Mouse (Mus musculus) hindbrain, embryonic 11.5 days (tissue): Measurements from ENCODE around the gene 1700001C19Rik. TPM values are rescaled to one million over a fixed set of nuclear protein-coding genes. Genes with fewer than 3 reads are reported as not detected.

Source experiments
- ATAC-seq: fragments of 200-750 bp; cut with Nextera tagmentation; 2 replicates; pipeline ENCODE4 v1.8.0; 2017; ENCODE audit warnings: mild to moderate bottlenecking, moderate TSS enrichment, moderate library complexity; ENCODE audit not compliant: low FRiP score
- DNase-seq: peaks from one replicate; pipeline ENCODE4 v3.0.0-alpha.2; 2015; ENCODE audit warnings: low spot score
- H3K27ac ChIP-seq: fragments of 300-500 bp; sonication (generic); 2 replicates; pipeline ENCODE4 v1.5.1; 2014; ENCODE audit warnings: mild to moderate bottlenecking, low read depth, low read length
- H3K27me3 ChIP-seq: fragments of 300-500 bp; sonication (generic); 2 replicates; pipeline ENCODE4 v1.6.1; 2014; ENCODE audit warnings: mild to moderate bottlenecking, low read length, moderate library complexity, mixed read lengths; ENCODE audit not compliant: control insufficient read depth, insufficient read depth
- H3K36me3 ChIP-seq: fragments of 300-500 bp; sonication (generic); 2 replicates; pipeline ENCODE4 v1.6.1; 2014; ENCODE audit warnings: mild to moderate bottlenecking, low read length, moderate library complexity, mixed read lengths; ENCODE audit not compliant: control insufficient read depth, insufficient read depth
- H3K4me1 ChIP-seq: fragments of 300-500 bp; sonication (generic); replicated peaks from 2 replicates; pipeline ENCODE4 v1.6.1; 2014; ENCODE audit warnings: low read length, mixed read lengths; ENCODE audit not compliant: control insufficient read depth, insufficient read depth
- H3K4me2 ChIP-seq: fragments of 300-500 bp; sonication (generic); replicated peaks from 2 replicates; pipeline ENCODE4 v1.6.1; 2014; ENCODE audit warnings: mild to moderate bottlenecking, low read depth, low read length
- H3K4me3 ChIP-seq: fragments of 300-500 bp; sonication (generic); 2 replicates; pipeline ENCODE4 v1.5.1; 2014; ENCODE audit warnings: low read depth, low read length
- H3K9ac ChIP-seq: fragments of 300-500 bp; sonication (generic); 2 replicates; pipeline ENCODE4 v1.6.1; 2014; ENCODE audit warnings: low read depth, low read length
- H3K9me3 ChIP-seq: fragments of 300-500 bp; sonication (generic); 2 replicates; pipeline ENCODE4 v1.6.1; 2016; ENCODE audit warnings: low read length; ENCODE audit not compliant: control insufficient read depth
- WGBS: fragments of 180-500 bp; shearing (Covaris S2); extraction: QIAGEN DNeasy Blood & Tissue Kit; methylation state at CpG from one replicate; pipeline ENCODE4 v1.1.7; 2014; 5-methylcytosine and 5-hydroxymethylcytosine counted together
- polyA plus RNA-seq: library from polyadenylated mRNA; unstranded; fragments of >200 nt; fragmentation: Nextera tagmentation; extraction: Ambion mirVana; gene quantifications from 2 replicates; pipeline ENCODE4 v1.2.1, GENCODE M21; 2014

Gene 1700001C19Rik
- polyA plus RNA-seq, 1 experiment from 2014 or later = 0.68 TPM

GRCm38 (mm10) chr17:47445518-47445917 lies 8.3 kb upstream of the 1700001C19Rik start:
- H3K36me3 ChIP-seq = no peaks in the 10 kb centered on the region
- WGBS = 73% methylated on average over 11 of the region's 11 CpGs
- no peaks in the 10 kb centered on the region for H3K4me1 ChIP-seq
- no peak overlapping the region for H3K4me3 ChIP-seq
- no peak overlapping the region for H3K4me2 ChIP-seq
- H3K27me3 ChIP-seq = no peaks in the 10 kb centered on the region
- no peaks in the 10 kb centered on the region for H3K9me3 ChIP-seq
- no peak overlapping the region for H3K9ac ChIP-seq
- DNase-seq (no peak), ATAC-seq (no peak)
- no peak overlapping the region for H3K27ac ChIP-seq

- no peak overlapping the region for H3K27ac ChIP-seq
These were observed 6.9 kb upstream of the 1700001C19Rik start for GRCm38 (mm10) chr17:47444113-47444512.

GRCm38 (mm10) chr17:47442271-47442670 lies 5.1 kb upstream of the 1700001C19Rik start:
- H3K9me3 ChIP-seq = no peaks in the 10 kb centered on the region
- H3K4me1 ChIP-seq = no peaks in the 10 kb centered on the region
- no peaks in the 10 kb centered on the region for H3K36me3 ChIP-seq
- no peak overlapping the region for H3K27ac ChIP-seq
- peaks cover 13% of the 10 kb centered on the region for H3K27me3 ChIP-seq
- H3K9ac ChIP-seq = no peak overlapping the region
- H3K4me3 ChIP-seq = no peak overlapping the region
- no peak overlapping the region for H3K4me2 ChIP-seq
- no peak for DNase-seq
- 72% methylated on average over 3 of the region's 3 CpGs for WGBS
- no peak for ATAC-seq

More at GRCm38 (mm10) chr17:47444113-47444512, 6.9 kb upstream of the 1700001C19Rik start:
- DNase-seq = no peak
- no peaks in the 10 kb centered on the region for H3K9me3 ChIP-seq
- H3K4me1 ChIP-seq = no peaks in the 10 kb centered on the region
- no peak for ATAC-seq
- no peak overlapping the region for H3K4me3 ChIP-seq
- H3K4me2 ChIP-seq = no peak overlapping the region
- no peaks in the 10 kb centered on the region for H3K36me3 ChIP-seq
- no peaks in the 10 kb centered on the region for H3K27me3 ChIP-seq
- WGBS = 75% methylated on average over 6 of the region's 6 CpGs
- H3K9ac ChIP-seq = no peak overlapping the region

GRCm38 (mm10) chr17:47441296-47442051 lies 4.3 kb upstream of the 1700001C19Rik start:
- 70% methylated on average over 19 of the region's 19 CpGs for WGBS
- Histone ChIP-seq H3K4me3 (no peak overlapping the region), H3K4me1 (0 out of 2 replicates have a peak, but pooled peaks cover under 1% of the 10 kb centered on the region), H3K9ac (no peak overlapping the region), H3K27me3 (peaks cover 20% of the 10 kb centered on the region), H3K36me3 (no peaks in the 10 kb centered on the region), H3K4me2 (no peak overlapping the region), H3K27ac (no peak overlapping the region), H3K9me3 (no peaks in the 10 kb centered on the region)
- ATAC-seq (no peak), DNase-seq (no peak)

- Histone ChIP-seq H3K4me1 (0 out of 2 replicates have a peak, but pooled peaks cover 2% of the 10 kb centered on the region), H3K36me3 (no peaks in the 10 kb centered on the region), H3K9ac (no peak overlapping the region), H3K9me3 (no peaks in the 10 kb centered on the region), H3K4me2 (no peak overlapping the region), H3K27ac (no peak overlapping the region), H3K4me3 (no peak overlapping the region), H3K27me3 (peaks cover 25% of the 10 kb centered on the region)
- DNase-seq = no peak
- 2% methylated on average over 9 of the region's 9 CpGs for WGBS
- peak; percentile 43; the same call in 1 of the 2 replicates for ATAC-seq
These were observed 3.2 kb upstream of the 1700001C19Rik start for GRCm38 (mm10) chr17:47440359-47440890.

GRCm38 (mm10) chr17:47439396-47440028 lies 2.3 kb upstream of the 1700001C19Rik start:
- H3K4me3 ChIP-seq = no peak overlapping the region
- H3K9ac ChIP-seq = no peak overlapping the region
- no peaks in the 10 kb centered on the region for H3K36me3 ChIP-seq
- peaks cover 25% of the 10 kb centered on the region for H3K27me3 ChIP-seq
- no peak overlapping the region for H3K27ac ChIP-seq
- ATAC-seq (no peak), DNase-seq (no peak)
- 0 out of 2 replicates have a peak, but pooled peaks cover 2% of the 10 kb centered on the region for H3K4me1 ChIP-seq
- no peaks in the 10 kb centered on the region for H3K9me3 ChIP-seq
- 37% methylated on average over 9 of the region's 9 CpGs for WGBS
- H3K4me2 ChIP-seq = no peak overlapping the region

GRCm38 (mm10) chr17:47438611-47439010 lies 1.4 kb upstream of the 1700001C19Rik start:
- Histone ChIP-seq H3K27ac (no peak overlapping the region), H3K9ac (no peak overlapping the region), H3K4me3 (no peak overlapping the region), H3K27me3 (peaks cover 25% of the 10 kb centered on the region), H3K4me2 (no peak overlapping the region), H3K9me3 (no peaks in the 10 kb centered on the region), H3K4me1 (0 out of 2 replicates have a peak, but pooled peaks cover 2% of the 10 kb centered on the region), H3K36me3 (no peaks in the 10 kb centered on the region)
- DNase-seq (no peak), ATAC-seq (no peak)
- WGBS = 73% methylated on average over 6 of the region's 6 CpGs

GRCm38 (mm10) chr17:47436156-47436906 lies 845 bp downstream of the 1700001C19Rik start, which contains the start of gene AI661453:
AI661453 (plus strand) TSS chr17:47436615.
- Histone ChIP-seq H3K9ac (no peak within 1 kb of the TSS), H3K27me3 (peaks cover 25% of the 10 kb centered on the region), H3K4me3 (peak within 1 kb of the TSS; percentile 26), H3K4me1 (0 out of 2 replicates have a peak, but pooled peaks cover 2% of the 10 kb centered on the region), H3K9me3 (no peaks in the 10 kb centered on the region), H3K4me2 (peak within 1 kb of the TSS; percentile 76), H3K36me3 (no peaks in the 10 kb centered on the region), H3K27ac (no peak within 1 kb of the TSS)
- ATAC-seq (no peak; the same call in 1 of the 2 replicates), DNase-seq (peak; percentile 35)
- 1% methylated on average over 41 of the region's 45 CpGs for WGBS
